21 mouse cellular contexts compared by ENCODE assay signal in genomic region chr13:24287381-24287780, GRCm38 (mm10). TPM values are rescaled to one million over a fixed set of nuclear protein-coding genes. Genes with fewer than 3 reads are reported as not detected.
DNase-seq lines count a peak whose midpoint lies in the region; ATAC-seq and TF ChIP-seq lines count a peak whose summit lies in the region.
"Had no signal": no experiment of that assay in that cellular context is flagged by ENCODE, and none has a peak within 500 bp of the region (broad histone marks: within the 10 kb centered on the region; RNA-seq: fewer than 3 reads in every experiment).

No protein-coding gene starts in this region.

- no peaks in the 10 kb centered on the region for H3K9me3 ChIP-seq in hindbrain, postnatal 0 days (ENCODE audit: low read length)
- H3K9me3 ChIP-seq: forebrain, embryonic 15.5 days; hindbrain, embryonic 10.5 days; liver, embryonic 12.5 days; midbrain, embryonic 10.5 days; neural tube, embryonic 13.5 days had no signal

- H3K9ac ChIP-seq in hindbrain, postnatal 0 days (replicated peaks; ENCODE audit: low read length): no peak overlapping the region
- H3K9ac ChIP-seq: forebrain, embryonic 15.5 days; liver, embryonic 12.5 days; lung, embryonic 14.5 days; neural tube, embryonic 13.5 days had no signal

- 62% methylated on average over 2 of the region's 2 CpGs for WGBS in hindbrain, postnatal 0 days

- no peaks in the 10 kb centered on the region for H3K36me3 ChIP-seq in hindbrain, postnatal 0 days (ENCODE audit: insufficient read depth, low read length)
- H3K36me3 ChIP-seq: forebrain, embryonic 15.5 days; hindbrain, embryonic 10.5 days; liver, embryonic 12.5 days; midbrain, embryonic 10.5 days; neural tube, embryonic 13.5 days had no signal

- no peak overlapping the region for H3K27ac ChIP-seq in hindbrain, postnatal 0 days
- H3K27ac ChIP-seq: forebrain, embryonic 15.5 days; hindbrain, embryonic 10.5 days; layer of hippocampus, adult 2 months; liver, embryonic 12.5 days; midbrain, embryonic 10.5 days; neural tube, embryonic 13.5 days had no signal

- no peak overlapping the region for H3K4me3 ChIP-seq in hindbrain, postnatal 0 days (ENCODE audit: low read length)
- H3K4me3 ChIP-seq: erythroblast, embryonic 14.5 days; forebrain, embryonic 15.5 days; hindbrain, embryonic 10.5 days; layer of hippocampus, adult 2 months; liver, embryonic 12.5 days; midbrain, embryonic 10.5 days; neural tube, embryonic 13.5 days had no signal

- H3K27me3 ChIP-seq in hindbrain, postnatal 0 days (ENCODE audit: insufficient read depth, low read length): no peaks in the 10 kb centered on the region
- H3K27me3 ChIP-seq: forebrain, embryonic 15.5 days; neural tube, embryonic 13.5 days had no signal

- no peak overlapping the region for H3K4me2 ChIP-seq in hindbrain, postnatal 0 days (ENCODE audit: low read depth, low read length)
- H3K4me2 ChIP-seq: forebrain, embryonic 15.5 days; liver, embryonic 12.5 days; lung, embryonic 14.5 days; neural tube, embryonic 13.5 days had no signal

- ATAC-seq in hindbrain, postnatal 0 days: no peak
- ATAC-seq: forebrain, embryonic 15.5 days; inflammation-experienced regulatory T-cells, adult 6 months; liver, embryonic 12.5 days had no signal

- TF ChIP-seq CTCF in hindbrain, postnatal 0 days (IDR thresholded peaks at IDR 0.05; ENCODE audit: low read depth): no peak

- no peaks in the 10 kb centered on the region for H3K4me1 ChIP-seq in hindbrain, postnatal 0 days (ENCODE audit: insufficient read depth, low read length)
- H3K4me1 ChIP-seq: forebrain, embryonic 15.5 days; hindbrain, embryonic 10.5 days; liver, embryonic 12.5 days; midbrain, embryonic 10.5 days; neural tube, embryonic 13.5 days had no signal

- peak; percentile 28 for DNase-seq in kidney, adult 18-20 months
- DNase-seq in kidney, postnatal 10 days: no peak
- peak; percentile 77 for DNase-seq in adipocyte (ENCODE audit: low spot score)
- DNase-seq in cerebellum, adult 11-12 months: peak; percentile 60
- DNase-seq in cerebellum, postnatal 25 days: peak; percentile 31 to 54
- DNase-seq in frontal cortex, postnatal 10 days (ENCODE audit: low spot score in 2 of 2): no peak
- DNase-seq in hindbrain, postnatal 0 days (ENCODE audit: low spot score): no peak
- DNase-seq: heart, adult 18-20 months; left cerebral cortex, postnatal 4 days; lung, embryonic 14.5 days; lung, postnatal 4 days; right cerebral cortex, postnatal 4 days; thymus, postnatal 25 days had no signal

RNA-seq across cellular contexts. Expression of gene Carmil1, which starts 6.8 kb away (rescaled TPM):
- total RNA-seq in hindbrain, postnatal 0 days (2014; rRNA removed): 49.8 and 50.9 TPM in 2 replicates
- 39.3 and 43.4 TPM in 2 replicates for polyA plus RNA-seq in hindbrain, postnatal 0 days (2015; fragmentation: Nextera tagmentation; extraction: Ambion mirVana)

RNA-seq across cellular contexts. Expression of gene Cmah, which starts 39.8 kb away (rescaled TPM):
- total RNA-seq in hindbrain, postnatal 0 days (2014; rRNA removed): under 0.01 and 0.25 TPM in 2 replicates
- 0.08 and 0.16 TPM in 2 replicates for polyA plus RNA-seq in hindbrain, postnatal 0 days (2015; fragmentation: Nextera tagmentation; extraction: Ambion mirVana)

Comparison
In these comparisons a context has a peak if more than half of its experiments do, and no peak if none do; other contexts are left out.
1. DNase-seq: peak in kidney, adult 18-20 months (single experiment), adipocyte (single experiment), cerebellum, adult 11-12 months (single experiment) and cerebellum, postnatal 25 days (2 of 2); none in kidney, postnatal 10 days (single experiment), frontal cortex, postnatal 10 days (0 of 2) and hindbrain, postnatal 0 days (single experiment).